Mouse (Mus musculus) embryonic facial prominence, embryonic 14.5 days (tissue): ENCODE measurements around the gene Atp6v0b. TPM values are rescaled to one million over a fixed set of nuclear protein-coding genes. Genes with fewer than 3 reads are reported as not detected.

ENCODE experiments used
- ATAC-seq: fragments of 200-750 bp; cut with Nextera tagmentation; 2 replicates; pipeline ENCODE4 v1.8.0; 2017; ENCODE audit warnings: low read depth, moderate number of reproducible peaks, moderate TSS enrichment
- DNase-seq: peaks from one replicate; pipeline ENCODE4 v3.0.0-alpha.2; 2015; ENCODE audit warnings: low spot score
- H3K27ac ChIP-seq: fragments of 300-500 bp; sonication (generic); replicated peaks from 2 replicates; pipeline ENCODE4 v1.5.1; 2014; ENCODE audit warnings: low read depth, mild to moderate bottlenecking, low read length, moderate library complexity
- H3K27me3 ChIP-seq: fragments of 300-500 bp; sonication (generic); replicated peaks from 2 replicates; pipeline ENCODE4 v1.6.1; 2014; ENCODE audit warnings: low read length; ENCODE audit not compliant: control insufficient read depth, insufficient read depth
- H3K36me3 ChIP-seq: fragments of 300-500 bp; sonication (generic); 2 replicates; pipeline ENCODE4 v1.6.1; 2014; ENCODE audit warnings: low read length, mixed read lengths; ENCODE audit not compliant: control insufficient read depth, insufficient read depth
- H3K4me1 ChIP-seq: fragments of 300-500 bp; sonication (generic); 2 replicates; pipeline ENCODE4 v1.6.1; 2014; ENCODE audit warnings: antibody characterized with exemption, low read length; ENCODE audit not compliant: control insufficient read depth, insufficient read depth
- H3K4me2 ChIP-seq: fragments of 300-500 bp; sonication (generic); 2 replicates; pipeline ENCODE4 v1.6.1; 2014; ENCODE audit warnings: low read depth, mild to moderate bottlenecking, low read length, moderate library complexity, mixed read lengths
- H3K4me3 ChIP-seq: fragments of 300-500 bp; sonication (generic); 2 replicates; pipeline ENCODE4 v1.5.1; 2014; ENCODE audit warnings: low read depth, mild to moderate bottlenecking, low read length
- H3K9ac ChIP-seq: fragments of 300-500 bp; sonication (generic); 2 replicates; pipeline ENCODE4 v1.6.1; 2014; ENCODE audit warnings: low read depth, mild to moderate bottlenecking, low read length, moderate library complexity, mixed read lengths
- H3K9me3 ChIP-seq: fragments of 300-500 bp; sonication (generic); 2 replicates; pipeline ENCODE4 v1.6.1; 2016; ENCODE audit warnings: low read length; ENCODE audit not compliant: control insufficient read depth
- WGBS: fragments of 180-500 bp; shearing (Covaris S2); extraction: QIAGEN DNeasy Blood & Tissue Kit; methylation state at CpG from one replicate; pipeline ENCODE4 v1.1.7; 2014; 5-methylcytosine and 5-hydroxymethylcytosine counted together
- polyA plus RNA-seq: library from polyadenylated mRNA; unstranded; fragments of >200 nt; fragmentation: Nextera tagmentation; extraction: Ambion mirVana; gene quantifications from 2 replicates; pipeline ENCODE4 v1.2.1, GENCODE M21; 2014

Gene Atp6v0b
- 199 and 230 TPM in 2 replicates for polyA plus RNA-seq

- Histone ChIP-seq H3K9me3 (no peaks in the 10 kb centered on the region), H3K36me3 (peaks cover 17% of the 10 kb centered on the region), H3K9ac (peak within 1 kb of the TSS; percentile 83), H3K4me3 (peak within 1 kb of the TSS; percentile 95), H3K4me1 (peaks cover 22% of the 10 kb centered on the region; the same call in 1 of the 2 replicates), H3K27ac (no peak within 1 kb of the TSS), H3K4me2 (peak within 1 kb of the TSS; percentile 96), H3K27me3 (no peaks in the 10 kb centered on the region)
- ATAC-seq, result peak; percentile 91
- WGBS, result under 1% methylated on average over 18 of the region's 37 CpGs
- peak; percentile 95 for DNase-seq
Measured at GRCm38 (mm10) chr4:117887133-117887532, at the start of gene Atp6v0b. Gene Atp6v0b (minus strand): TSS chr4:117887333.

GRCm38 (mm10) chr4:117934081-117934480 is 46.9 kb upstream of the Atp6v0b start:
- H3K4me1 ChIP-seq, result peaks cover 5% of the 10 kb centered on the region; the same call in 1 of the 2 replicates
- H3K27me3 ChIP-seq, result peaks cover 3% of the 10 kb centered on the region
- no peak overlapping the region for H3K27ac ChIP-seq
- no peak overlapping the region for H3K4me2 ChIP-seq
- no peak overlapping the region for H3K4me3 ChIP-seq
- no peak for ATAC-seq
- 82% methylated on average over 4 of the region's 4 CpGs for WGBS
- H3K36me3 ChIP-seq, result 0 out of 2 replicates have a peak, but pooled peaks cover 15% of the 10 kb centered on the region
- no peak for DNase-seq
- H3K9ac ChIP-seq, result no peak overlapping the region
- no peaks in the 10 kb centered on the region for H3K9me3 ChIP-seq

- no peak overlapping the region for H3K4me2 ChIP-seq
Measured at GRCm38 (mm10) chr4:117933248-117933647, 46.1 kb upstream of the Atp6v0b start.

GRCm38 (mm10) chr4:117929391-117929881 is 42.3 kb upstream of the Atp6v0b start, which contains the start of gene Artn:
Gene Artn (minus strand): TSS chr4:117929763.
- H3K36me3 ChIP-seq, result peaks cover 5% of the 10 kb centered on the region; the same call in 1 of the 2 replicates
- ATAC-seq, result peak; percentile 53
- WGBS, result under 1% methylated on average over 21 of the region's 33 CpGs
- H3K4me2 ChIP-seq, result peak within 1 kb of the TSS; percentile 93
- no peaks in the 10 kb centered on the region for H3K9me3 ChIP-seq
- peaks cover 15% of the 10 kb centered on the region; the same call in 1 of the 2 replicates for H3K4me1 ChIP-seq
- peak within 1 kb of the TSS; percentile 64 for H3K9ac ChIP-seq
- DNase-seq, result peak; percentile 49
- H3K4me3 ChIP-seq, result peak within 1 kb of the TSS; percentile 48
- H3K27ac ChIP-seq, result no peak within 1 kb of the TSS
- H3K27me3 ChIP-seq, result peaks cover 34% of the 10 kb centered on the region

More at GRCm38 (mm10) chr4:117933248-117933647, 46.1 kb upstream of the Atp6v0b start:
- no peak overlapping the region for H3K27ac ChIP-seq
- no peak overlapping the region for H3K9ac ChIP-seq
- peaks cover 11% of the 10 kb centered on the region; the same call in 1 of the 2 replicates for H3K4me1 ChIP-seq
- no peaks in the 10 kb centered on the region for H3K9me3 ChIP-seq
- H3K4me3 ChIP-seq, result no peak overlapping the region
- H3K36me3 ChIP-seq, result 0 out of 2 replicates have a peak, but pooled peaks cover 10% of the 10 kb centered on the region
- no peak for DNase-seq
- peaks cover 9% of the 10 kb centered on the region for H3K27me3 ChIP-seq
- WGBS, result 77% methylated on average over 5 of the region's 5 CpGs
- ATAC-seq, result no peak

GRCm38 (mm10) chr4:117928699-117929241 is 41.6 kb upstream of the Atp6v0b start:
- H3K4me3 ChIP-seq, result peak overlapping the region; percentile 48
- peaks cover 5% of the 10 kb centered on the region; the same call in 1 of the 2 replicates for H3K36me3 ChIP-seq
- H3K9ac ChIP-seq, result peak overlapping the region; percentile 64
- no peaks in the 10 kb centered on the region for H3K9me3 ChIP-seq
- H3K27me3 ChIP-seq, result peaks cover 34% of the 10 kb centered on the region
- peak overlapping the region; percentile 93 for H3K4me2 ChIP-seq
- DNase-seq (peak; percentile 68), ATAC-seq (peak; percentile 9)
- WGBS, result 3% methylated on average over 13 of the region's 13 CpGs
- H3K4me1 ChIP-seq, result peaks cover 15% of the 10 kb centered on the region; the same call in 1 of the 2 replicates
- no peak overlapping the region for H3K27ac ChIP-seq

DNA sequence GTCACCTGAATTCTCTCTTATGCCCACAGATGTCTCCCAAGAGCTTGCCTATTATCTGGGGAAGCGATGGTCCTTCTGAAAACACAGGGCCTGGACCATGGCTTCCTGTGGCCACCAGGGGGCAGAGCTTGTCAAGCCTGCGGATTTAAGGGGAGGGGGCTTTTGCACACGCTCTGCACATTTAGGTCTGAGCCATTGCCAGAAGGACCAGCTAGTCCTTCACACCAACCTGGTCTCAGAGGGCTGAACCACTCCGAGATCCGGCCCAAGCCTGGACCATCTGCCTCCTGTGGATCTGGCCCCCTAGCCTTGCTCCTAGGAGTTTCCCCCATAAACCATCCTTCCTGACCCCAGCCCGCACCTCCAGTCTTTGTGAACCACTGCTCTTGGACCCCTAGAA is 41.1 kb upstream of the Atp6v0b start:
- no peak overlapping the region for H3K9ac ChIP-seq
- peaks cover 34% of the 10 kb centered on the region for H3K27me3 ChIP-seq
- WGBS, result 15% methylated on average over 6 of the region's 6 CpGs
- no peaks in the 10 kb centered on the region for H3K9me3 ChIP-seq
- H3K27ac ChIP-seq, result no peak overlapping the region
- H3K4me2 ChIP-seq, result peak overlapping the region; percentile 93
- ATAC-seq (no peak; the same call in 1 of the 2 replicates), DNase-seq (peak; percentile 70)
- peaks cover 15% of the 10 kb centered on the region; the same call in 1 of the 2 replicates for H3K4me1 ChIP-seq
- H3K36me3 ChIP-seq, result peaks cover 5% of the 10 kb centered on the region; the same call in 1 of the 2 replicates
- peak overlapping the region; percentile 48; the same call in 1 of the 2 replicates for H3K4me3 ChIP-seq

DNA sequence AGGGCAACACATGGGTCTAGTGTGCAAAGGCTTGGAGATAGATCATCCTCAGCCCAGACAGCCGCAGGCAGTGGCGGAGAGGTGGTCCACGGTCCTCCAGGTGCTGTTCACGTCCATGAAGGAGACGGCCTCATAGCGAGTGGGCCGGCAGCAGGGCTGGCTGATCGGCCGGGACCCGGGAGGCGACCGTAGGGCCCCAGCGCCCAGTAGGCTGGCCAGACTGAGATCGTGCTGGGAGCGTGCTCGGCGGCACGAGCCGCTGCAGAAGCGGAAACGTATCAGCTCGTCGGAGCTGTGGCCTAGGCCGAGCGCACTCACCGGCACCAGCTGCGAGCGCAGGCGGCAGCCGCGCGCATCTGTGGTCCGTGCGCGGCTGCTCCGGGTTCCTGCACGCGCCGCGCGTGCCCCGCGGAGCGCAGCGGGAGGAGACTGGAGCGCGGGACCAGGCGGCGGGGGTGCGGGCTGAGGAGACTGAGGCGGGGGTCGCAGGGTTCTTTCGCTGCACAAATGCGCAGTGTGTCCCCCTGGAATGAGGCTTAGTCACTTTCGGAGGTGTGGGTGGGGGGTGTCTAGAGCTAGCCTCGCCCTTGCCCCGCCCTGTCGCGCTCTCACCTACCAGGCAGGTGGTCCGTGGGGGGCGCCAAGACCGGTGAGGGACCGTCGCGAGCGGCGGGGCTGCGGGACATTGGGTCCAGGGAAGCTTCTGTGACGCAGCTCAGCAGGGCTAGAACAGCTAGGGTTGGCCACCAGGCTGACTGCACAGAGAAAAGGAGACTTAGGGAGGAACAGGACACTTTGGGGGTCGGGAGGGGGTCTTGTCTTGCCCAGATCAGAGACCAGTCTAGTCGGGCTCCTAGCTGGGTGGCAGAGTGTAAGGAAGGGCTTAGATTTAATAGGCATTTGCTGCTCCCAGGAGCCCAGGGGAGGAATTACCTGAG is 39.7 kb upstream of the Atp6v0b start:
- ATAC-seq, result peak; percentile 64
- DNase-seq, result peak; percentile 75
- Histone ChIP-seq H3K36me3 (no peaks in the 10 kb centered on the region; the same call in 1 of the 2 replicates), H3K27me3 (peaks cover 34% of the 10 kb centered on the region), H3K9ac (peak overlapping the region; percentile 61), H3K4me3 (peak overlapping the region; percentile 50), H3K27ac (no peak overlapping the region), H3K4me1 (peaks cover 15% of the 10 kb centered on the region; the same call in 1 of the 2 replicates), H3K9me3 (no peaks in the 10 kb centered on the region), H3K4me2 (peak overlapping the region; percentile 98)
- under 1% methylated on average over 28 of the region's 71 CpGs for WGBS

DNA sequence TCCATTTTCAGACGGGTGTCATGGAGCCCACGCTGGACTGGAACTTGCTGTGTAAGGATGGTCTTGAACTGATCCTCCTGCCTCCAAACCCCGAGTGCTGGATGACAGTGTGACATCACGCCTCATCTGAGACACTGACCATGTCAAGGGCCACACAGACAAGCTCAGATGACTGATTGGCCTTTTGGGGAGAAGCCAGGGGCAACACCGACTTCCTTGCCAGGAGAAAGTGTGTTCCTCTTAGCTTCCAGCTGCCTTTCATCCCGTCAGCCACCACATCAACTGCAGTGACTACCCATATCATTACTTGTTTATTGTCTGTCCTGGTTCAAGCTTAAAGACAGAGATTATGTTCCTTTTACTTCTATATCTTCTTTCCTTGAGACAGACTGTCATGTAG is 37.8 kb upstream of the Atp6v0b start:
- H3K27ac ChIP-seq, result no peak overlapping the region
- peaks cover 34% of the 10 kb centered on the region for H3K27me3 ChIP-seq
- H3K4me2 ChIP-seq, result no peak overlapping the region
- 55% methylated on average over 5 of the region's 6 CpGs for WGBS
- ATAC-seq (no peak), DNase-seq (no peak)
- no peak overlapping the region for H3K4me3 ChIP-seq
- H3K4me1 ChIP-seq, result peaks cover 15% of the 10 kb centered on the region; the same call in 1 of the 2 replicates
- H3K36me3 ChIP-seq, result no peaks in the 10 kb centered on the region; the same call in 1 of the 2 replicates
- H3K9ac ChIP-seq, result no peak overlapping the region
- no peaks in the 10 kb centered on the region for H3K9me3 ChIP-seq
